Mouse (Mus musculus): ENCODE data around the gene Gsg1l. TPM values are rescaled to one million over a fixed set of nuclear protein-coding genes. Genes with fewer than 3 reads are reported as not detected.

The Gsg1l gene
- polyA plus RNA-seq, 2 experiments = 0.07 TPM; not detected in 1

DNA sequence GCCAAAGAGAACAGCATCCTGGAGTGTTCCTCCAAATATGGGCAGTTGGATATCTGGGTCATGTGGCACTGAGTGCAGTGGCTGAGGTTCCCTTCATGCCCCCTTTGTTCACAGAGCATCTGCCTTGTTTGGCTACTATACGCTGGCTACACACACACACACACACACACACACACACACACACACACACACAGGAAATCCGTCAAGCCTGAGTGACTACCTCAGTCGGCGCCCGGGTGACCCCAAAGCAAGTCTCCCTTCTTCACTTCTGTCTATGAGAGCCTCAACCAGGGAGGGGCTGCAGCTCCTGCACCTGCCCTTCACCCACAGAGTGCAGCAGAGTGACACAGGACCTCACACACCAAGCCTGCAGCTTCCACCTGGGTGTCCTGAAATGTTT is 161.4 kb downstream of the Gsg1l start:
- DNase-seq (ENCODE audit: low read depth in 3 of 3, low spot score in 3 of 3) (no peak), ATAC-seq (ENCODE audit: insufficient read depth) (no peak)
- no peak overlapping the region for H3K9ac ChIP-seq (replicated peaks)
- no peaks in the 10 kb centered on the region for H3K4me1 ChIP-seq (replicated peaks; ENCODE audit: control insufficient read depth in 2 of 2, insufficient read depth in 2 of 2, low read length in 1 of 2)
- H3K4me2 ChIP-seq (ENCODE audit: low read depth) = no peak overlapping the region
- no peaks in the 10 kb centered on the region for H3K36me3 ChIP-seq (replicated peaks; ENCODE audit: control insufficient read depth, insufficient read depth, low read depth)
- no peaks in the 10 kb centered on the region for H3K27me3 ChIP-seq (ENCODE audit: control insufficient read depth, insufficient read depth, low read length)
- H3K9me3 ChIP-seq (ENCODE audit: control insufficient read depth, low read length) = no peaks in the 10 kb centered on the region
- WGBS (ENCODE audit: insufficient replicate concordance) = 57% methylated on average over 5 of the region's 5 CpGs
- no peak overlapping the region for H3K4me3 ChIP-seq (ENCODE audit: insufficient read depth in 1 of 2, low read depth in 2 of 2, low read length in 2 of 2)
- TF ChIP-seq CTCF (IDR thresholded peaks at IDR 0.05; ENCODE audit: low read depth) = no peak
- TF ChIP-seq EP300 (IDR thresholded peaks at IDR 0.05; ENCODE audit: low read depth) = no peak
- no peak overlapping the region for H3K27ac ChIP-seq

DNA sequence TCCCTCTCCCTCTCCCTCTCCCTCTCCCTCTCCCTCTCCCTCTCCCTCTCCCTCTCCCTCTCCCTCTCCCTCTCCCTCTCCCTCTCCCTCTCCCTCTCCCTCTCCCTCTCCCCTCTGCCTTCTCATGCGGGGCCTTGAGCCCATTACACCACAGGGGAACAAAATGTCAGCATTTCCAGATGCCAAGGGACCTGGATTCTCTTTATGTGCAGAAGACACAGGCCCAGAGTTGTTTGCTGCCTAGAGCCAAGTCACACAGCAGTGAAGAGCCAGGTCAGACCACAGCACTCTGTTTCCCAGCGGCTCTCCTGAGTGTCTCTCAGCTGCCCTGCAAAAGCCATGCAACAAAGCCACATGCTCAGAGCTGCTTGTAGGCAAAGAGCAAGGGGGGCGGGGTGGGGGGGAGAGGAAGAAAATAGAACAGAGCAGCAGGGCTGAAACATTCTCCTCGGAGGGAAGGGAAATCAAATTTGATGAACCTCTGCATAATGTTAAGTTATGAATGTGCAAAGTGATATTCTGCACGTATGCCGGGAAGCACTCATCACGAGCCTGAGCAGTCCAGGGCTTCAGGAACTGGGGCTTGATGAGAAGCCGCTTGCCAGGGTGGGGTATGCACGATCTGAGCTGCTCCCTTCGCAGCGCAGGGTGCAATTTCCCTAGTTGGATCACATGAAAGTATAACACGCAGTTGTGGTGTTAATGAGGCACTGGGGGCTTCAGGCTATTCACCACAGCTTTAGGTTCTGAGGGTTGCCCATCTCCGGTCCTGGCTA is 181.6 kb downstream of the Gsg1l start:
- DNase-seq (ENCODE audit: low read depth in 3 of 3, low spot score in 3 of 3) (no peak), ATAC-seq (ENCODE audit: insufficient read depth) (no peak)
- Histone ChIP-seq H3K36me3 (replicated peaks; ENCODE audit: control insufficient read depth, insufficient read depth, low read depth) (no peaks in the 10 kb centered on the region), H3K4me2 (ENCODE audit: low read depth) (no peak overlapping the region), H3K9ac (replicated peaks) (no peak overlapping the region), H3K4me3 (ENCODE audit: insufficient read depth in 1 of 2, low read depth in 2 of 2, low read length in 2 of 2) (no peak overlapping the region), H3K27ac (no peak overlapping the region), H3K4me1 (replicated peaks; ENCODE audit: control insufficient read depth in 2 of 2, insufficient read depth in 2 of 2, low read length in 1 of 2) (no peaks in the 10 kb centered on the region), H3K27me3 (ENCODE audit: control insufficient read depth, insufficient read depth, low read length) (no peaks in the 10 kb centered on the region), H3K9me3 (ENCODE audit: control insufficient read depth, low read length) (no peaks in the 10 kb centered on the region)
- 56% methylated on average over 13 of the region's 13 CpGs for WGBS (ENCODE audit: insufficient replicate concordance)
- no peak for TF ChIP-seq CTCF (IDR thresholded peaks at IDR 0.05; ENCODE audit: low read depth)
- TF ChIP-seq EP300 (IDR thresholded peaks at IDR 0.05; ENCODE audit: low read depth) = no peak

DNA sequence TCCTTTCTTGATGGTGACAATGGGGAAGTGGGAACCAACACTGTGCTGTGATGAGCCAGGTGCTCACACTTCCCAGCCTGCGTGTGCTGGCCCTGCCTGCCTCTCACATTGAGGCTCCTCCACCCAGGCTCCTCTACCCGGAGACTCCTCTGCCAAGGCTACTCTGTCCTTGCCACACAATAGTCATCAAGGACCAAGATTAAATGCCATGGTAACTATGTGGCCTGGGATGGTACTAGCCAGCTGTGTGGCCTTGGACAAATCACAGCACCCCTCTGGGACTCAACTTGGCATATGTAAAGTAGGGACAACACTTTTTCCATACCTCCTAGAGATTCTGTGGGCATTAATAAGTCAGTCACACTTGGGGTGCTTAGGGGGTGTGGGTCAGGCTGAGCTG is 182.3 kb downstream of the Gsg1l start:
- WGBS (ENCODE audit: insufficient replicate concordance) = 40% methylated on average over 2 of the region's 2 CpGs
- Histone ChIP-seq H3K27me3 (ENCODE audit: control insufficient read depth, insufficient read depth, low read length) (no peaks in the 10 kb centered on the region), H3K4me2 (ENCODE audit: low read depth) (no peak overlapping the region), H3K36me3 (replicated peaks; ENCODE audit: control insufficient read depth, insufficient read depth, low read depth) (no peaks in the 10 kb centered on the region), H3K4me3 (ENCODE audit: insufficient read depth in 1 of 2, low read depth in 2 of 2, low read length in 2 of 2) (no peak overlapping the region), H3K27ac (no peak overlapping the region), H3K9me3 (ENCODE audit: control insufficient read depth, low read length) (no peaks in the 10 kb centered on the region), H3K4me1 (replicated peaks; ENCODE audit: control insufficient read depth in 2 of 2, insufficient read depth in 2 of 2, low read length in 1 of 2) (no peaks in the 10 kb centered on the region), H3K9ac (replicated peaks) (no peak overlapping the region)
- TF ChIP-seq CTCF (IDR thresholded peaks at IDR 0.05; ENCODE audit: low read depth) (no peak), EP300 (IDR thresholded peaks at IDR 0.05; ENCODE audit: low read depth) (no peak)
- ATAC-seq (ENCODE audit: insufficient read depth) (no peak), DNase-seq (ENCODE audit: low read depth in 3 of 3, low spot score in 3 of 3) (no peak)

DNA sequence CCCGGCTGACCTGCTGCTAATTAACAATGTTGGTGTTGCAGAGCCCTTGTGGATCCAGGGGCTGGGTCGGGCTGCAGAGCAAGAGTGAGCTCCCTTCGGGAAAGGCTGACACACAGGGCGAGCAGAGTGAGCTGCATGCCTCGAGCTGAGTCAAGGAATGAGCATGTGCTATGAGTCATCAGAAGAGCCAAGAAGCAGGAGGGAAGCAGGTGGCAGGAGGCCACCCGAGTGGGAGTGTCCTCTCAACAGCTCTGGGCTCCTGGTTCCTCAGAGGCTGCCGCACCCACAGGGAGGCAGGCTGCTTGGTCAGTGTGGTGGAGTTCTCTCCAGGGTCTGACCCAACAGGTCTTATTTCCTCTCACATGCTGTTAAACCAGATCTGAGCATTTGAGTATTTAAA is 183.2 kb downstream of the Gsg1l start:
- H3K4me1 ChIP-seq (replicated peaks; ENCODE audit: control insufficient read depth in 2 of 2, insufficient read depth in 2 of 2, low read length in 1 of 2) = no peaks in the 10 kb centered on the region
- DNase-seq (ENCODE audit: low read depth in 3 of 3, low spot score in 3 of 3) = no peak
- H3K4me2 ChIP-seq (ENCODE audit: low read depth) = no peak overlapping the region
- no peaks in the 10 kb centered on the region for H3K27me3 ChIP-seq (ENCODE audit: control insufficient read depth, insufficient read depth, low read length)
- no peak overlapping the region for H3K27ac ChIP-seq
- whole genome bisulfite sequencing (ENCODE audit: insufficient replicate concordance) = 26% methylated on average over 7 of the region's 7 CpGs
- ATAC-seq (ENCODE audit: insufficient read depth) = no peak
- H3K9me3 ChIP-seq (ENCODE audit: control insufficient read depth, low read length) = no peaks in the 10 kb centered on the region
- no peaks in the 10 kb centered on the region for H3K36me3 ChIP-seq (replicated peaks; ENCODE audit: control insufficient read depth, insufficient read depth, low read depth)
- TF ChIP-seq EP300 (IDR thresholded peaks at IDR 0.05; ENCODE audit: low read depth) (no peak), CTCF (IDR thresholded peaks at IDR 0.05; ENCODE audit: low read depth) (no peak)
- no peak overlapping the region for H3K9ac ChIP-seq (replicated peaks)
- no peak overlapping the region for H3K4me3 ChIP-seq (ENCODE audit: insufficient read depth in 1 of 2, low read depth in 2 of 2, low read length in 2 of 2)

DNA sequence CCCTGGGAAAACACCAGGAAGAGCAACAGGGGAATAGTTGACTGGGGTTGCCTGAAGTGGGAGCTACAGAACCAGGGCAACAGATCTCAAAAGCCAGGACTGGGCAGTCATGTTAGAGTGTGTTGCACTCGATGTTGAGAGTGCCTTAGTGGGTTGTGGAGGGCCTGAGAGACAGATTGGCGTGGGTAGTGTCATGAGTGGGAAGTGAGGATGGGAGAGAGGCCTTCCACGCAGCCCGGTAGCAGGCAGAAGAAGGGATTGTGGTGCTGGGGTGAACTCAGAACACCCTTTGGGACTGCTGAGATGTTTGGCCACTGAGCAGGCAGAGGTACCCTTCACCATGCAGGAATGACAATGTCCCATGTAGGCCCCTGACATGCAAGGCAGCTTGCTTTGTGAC is 185.2 kb downstream of the Gsg1l start:
- no peak overlapping the region for H3K9ac ChIP-seq (replicated peaks)
- 46% methylated on average over 4 of the region's 4 CpGs for WGBS (ENCODE audit: insufficient replicate concordance)
- H3K4me1 ChIP-seq (replicated peaks; ENCODE audit: control insufficient read depth in 2 of 2, insufficient read depth in 2 of 2, low read length in 1 of 2) = no peaks in the 10 kb centered on the region
- TF ChIP-seq EP300 (IDR thresholded peaks at IDR 0.05; ENCODE audit: low read depth) (no peak), CTCF (IDR thresholded peaks at IDR 0.05; ENCODE audit: low read depth) (no peak)
- no peak overlapping the region for H3K27ac ChIP-seq
- no peaks in the 10 kb centered on the region for H3K9me3 ChIP-seq (ENCODE audit: control insufficient read depth, low read length)
- no peaks in the 10 kb centered on the region for H3K36me3 ChIP-seq (replicated peaks; ENCODE audit: control insufficient read depth, insufficient read depth, low read depth)
- no peaks in the 10 kb centered on the region for H3K27me3 ChIP-seq (ENCODE audit: control insufficient read depth, insufficient read depth, low read length)
- DNase-seq (ENCODE audit: low read depth in 3 of 3, low spot score in 3 of 3) (no peak), ATAC-seq (ENCODE audit: insufficient read depth) (no peak)
- no peak overlapping the region for H3K4me3 ChIP-seq (ENCODE audit: insufficient read depth in 1 of 2, low read depth in 2 of 2, low read length in 2 of 2)
- H3K4me2 ChIP-seq (ENCODE audit: low read depth) = no peak overlapping the region

Data from liver, embryonic 14.5 days (tissue).